Mouse (Mus musculus) kidney, embryonic 14.5 days (tissue): ENCODE measurements around the gene Prdx4. TPM values are rescaled to one million over a fixed set of nuclear protein-coding genes. Genes with fewer than 3 reads are reported as not detected.

Experiments
- ATAC-seq: fragments of 200-750 bp; cut with Nextera tagmentation; 2 replicates; pipeline ENCODE4 v1.8.0; 2017; ENCODE audit warnings: moderate number of reproducible peaks, mild to moderate bottlenecking, moderate TSS enrichment, moderate library complexity; ENCODE audit not compliant: low FRiP score, low TSS enrichment
- H3K27ac ChIP-seq: fragments of 300-500 bp; sonication (generic); 2 replicates; pipeline ENCODE4 v1.5.1; 2014; ENCODE audit warnings: low read depth, mild to moderate bottlenecking, low read length, moderate library complexity, mixed read lengths
- H3K27me3 ChIP-seq: fragments of 300-500 bp; sonication (generic); 2 replicates; pipeline ENCODE4 v1.6.1; 2014; ENCODE audit warnings: mild to moderate bottlenecking, low read length; ENCODE audit not compliant: control insufficient read depth, insufficient read depth
- H3K36me3 ChIP-seq: fragments of 300-500 bp; sonication (generic); 2 replicates; pipeline ENCODE4 v1.6.1; 2014; ENCODE audit warnings: low read length, mixed read lengths; ENCODE audit not compliant: control insufficient read depth, insufficient read depth
- H3K4me1 ChIP-seq: fragments of 300-500 bp; sonication (generic); 2 replicates; pipeline ENCODE4 v1.6.1; 2014; ENCODE audit warnings: low read length, mixed read lengths; ENCODE audit not compliant: control insufficient read depth, insufficient read depth
- H3K4me2 ChIP-seq: fragments of 300-500 bp; sonication (generic); replicated peaks from 2 replicates; pipeline ENCODE4 v1.6.1; 2014; ENCODE audit warnings: low read depth, mild to moderate bottlenecking, low read length
- H3K4me3 ChIP-seq: fragments of 300-500 bp; sonication (generic); 2 replicates; pipeline ENCODE4 v1.5.1; 2014; ENCODE audit warnings: mild to moderate bottlenecking, low read length
- H3K9ac ChIP-seq: fragments of 300-500 bp; sonication (generic); 2 replicates; pipeline ENCODE4 v1.6.1; 2014; ENCODE audit warnings: low read depth, mild to moderate bottlenecking, low read length, moderate library complexity
- H3K9me3 ChIP-seq: fragments of 300-500 bp; sonication (generic); 2 replicates; pipeline ENCODE4 v1.6.1; 2016; ENCODE audit warnings: low read length; ENCODE audit not compliant: control insufficient read depth
- WGBS: fragments of 180-500 bp; shearing (Covaris S2); extraction: QIAGEN DNeasy Blood & Tissue Kit; methylation state at CpG from one replicate; pipeline ENCODE4 v1.1.7; 2014; 5-methylcytosine and 5-hydroxymethylcytosine counted together
- polyA plus RNA-seq: library from polyadenylated mRNA; unstranded; fragments of >200 nt; fragmentation: Nextera tagmentation; extraction: Ambion mirVana; gene quantifications from 2 replicates; pipeline ENCODE4 v1.2.1, GENCODE M21; 2014

Gene Prdx4
- polyA plus RNA-seq, 1 experiment from 2014 or later: 302 TPM

GRCm38 (mm10) chrX:155306390-155306789 lies 34.2 kb downstream of the Prdx4 start:
- H3K27me3 ChIP-seq: no peaks in the 10 kb centered on the region
- no peaks in the 10 kb centered on the region for H3K9me3 ChIP-seq
- H3K36me3 ChIP-seq: no peaks in the 10 kb centered on the region
- no peak overlapping the region for H3K4me3 ChIP-seq
- WGBS: 89% methylated on average over 2 of the region's 2 CpGs
- no peak for ATAC-seq
- H3K9ac ChIP-seq: no peak overlapping the region
- H3K4me2 ChIP-seq: no peak overlapping the region
- H3K4me1 ChIP-seq: no peaks in the 10 kb centered on the region
- no peak overlapping the region for H3K27ac ChIP-seq

- Histone ChIP-seq H3K27me3 (no peaks in the 10 kb centered on the region), H3K27ac (no peak overlapping the region), H3K4me2 (no peak overlapping the region), H3K9ac (no peak overlapping the region), H3K4me1 (no peaks in the 10 kb centered on the region), H3K4me3 (no peak overlapping the region), H3K9me3 (no peaks in the 10 kb centered on the region), H3K36me3 (no peaks in the 10 kb centered on the region)
- WGBS: 30% methylated on average over 1 of the region's 1 CpGs
- peak; percentile 28; the same call in 1 of the 2 replicates for ATAC-seq
These were observed 60.0 kb downstream of the Prdx4 start for GRCm38 (mm10) chrX:155280427-155281044.

- Histone ChIP-seq H3K4me2 (no peak overlapping the region), H3K9me3 (no peaks in the 10 kb centered on the region), H3K27ac (no peak overlapping the region), H3K27me3 (no peaks in the 10 kb centered on the region), H3K9ac (no peak overlapping the region), H3K36me3 (no peaks in the 10 kb centered on the region), H3K4me1 (no peaks in the 10 kb centered on the region), H3K4me3 (no peak overlapping the region)
- no peak for ATAC-seq
- WGBS: 79% methylated on average over 4 of the region's 4 CpGs
These were observed 62.1 kb downstream of the Prdx4 start for GRCm38 (mm10) chrX:155278483-155278882.

Other genes with a start within 250 kb of the Prdx4 start
- gene Magea2, start 247.1 kb downstream of the Prdx4 start, polyA plus RNA-seq: not detected in 2 replicates
- not detected in 2 replicates for gene Cldn34b2, start 212.3 kb downstream of the Prdx4 start, polyA plus RNA-seq
- gene Sat1, start 124.3 kb downstream of the Prdx4 start, polyA plus RNA-seq: 130 and 140 TPM in 2 replicates
- gene Acot9, start 78.3 kb downstream of the Prdx4 start, polyA plus RNA-seq: 31.8 and 34.8 TPM in 2 replicates